ENCODE assay signal across 11 mouse cellular contexts in genomic region chr15:79792455-79792854, GRCm38 (mm10). TPM values are rescaled to one million over a fixed set of nuclear protein-coding genes. Genes with fewer than 3 reads are reported as not detected.
DNase-seq lines count a peak whose midpoint lies in the region; TF ChIP-seq lines count a peak whose summit lies in the region.
"Had no signal": no experiment of that assay in that cellular context is flagged by ENCODE, and none has a peak within 500 bp of the region (broad histone marks: within the 10 kb centered on the region; RNA-seq: fewer than 3 reads in every experiment).

No protein-coding gene starts in this region.

- no peak for TF ChIP-seq CTCF in left cerebral cortex, adult 2 months (IDR thresholded peaks at IDR 0.05)

- no peak overlapping the region for H3K4me3 ChIP-seq in left cerebral cortex, adult 2 months
- H3K4me3 ChIP-seq: embryonic facial prominence, embryonic 12.5 days had no signal

- peak overlapping the region; percentile 59 for H3K27ac ChIP-seq in left cerebral cortex, adult 2 months
- H3K27ac ChIP-seq: embryonic facial prominence, embryonic 12.5 days had no signal

- intact Hi-C loops in left cerebral cortex, adult 2 months (cut with DNase I), result no loop called here

- DNase-seq in left cerebral cortex, adult 2 months (ENCODE audit: extremely low spot score in 1 of 2, low spot score in 2 of 2), result no peak
- no peak for DNase-seq in left cerebral cortex, adult 8-10 months (ENCODE audit: low spot score in 2 of 2)
- peak; percentile 68 for DNase-seq in WW6 (ENCODE audit: low read depth, low spot score)
- peak; percentile 77 for DNase-seq in cerebellum, adult 9-11 months
- peak; percentile 44 for DNase-seq in mesoderm, embryonic 11.5 days (ENCODE audit: low read depth, low spot score)
- no peak for DNase-seq in layer of hippocampus, postnatal 25 days (ENCODE audit: extremely low spot score in 1 of 2, low spot score in 1 of 2)
- DNase-seq in frontal cortex, adult 2 months (ENCODE audit: extremely low spot score in 1 of 2, low spot score in 1 of 2), result no peak
- DNase-seq in layer of hippocampus, postnatal 36 days, result no peak

RNA-seq across cellular contexts. Expression of gene Nptxr, which starts 12.1 kb away (rescaled TPM):
- 100 to 1,000 TPM; 800 to 813 TPM for total RNA-seq in left cerebral cortex, adult 2 months (2021)
- 100 to 1,000 TPM; 506 to 553 (median 527) TPM for total RNA-seq in left cerebral cortex, adult 8-10 months (2022)
- 100 to 1,000 TPM; 773 to 802 TPM for total RNA-seq in layer of hippocampus, postnatal 25 days (2021)
- polyA plus RNA-seq in frontal cortex, adult 2 months (2012; rRNA removed), result 293 and 296 TPM in 2 replicates
- 100 to 1,000 TPM; 729 to 800 TPM for total RNA-seq in layer of hippocampus, postnatal 36 days (2021)

RNA-seq across cellular contexts. Expression of gene Dnal4, which starts 14.8 kb away (rescaled TPM):
- 10 to 100 TPM; 53.2 to 54.1 TPM for total RNA-seq in left cerebral cortex, adult 2 months (2021)
- total RNA-seq in left cerebral cortex, adult 8-10 months (2022), result 10 to 100 TPM; 49.3 to 56.8 (median 52.9) TPM
- 10 to 100 TPM; 53.0 to 59.4 TPM for total RNA-seq in layer of hippocampus, postnatal 25 days (2021)
- 84.6 and 85.4 TPM in 2 replicates for polyA plus RNA-seq in frontal cortex, adult 2 months (2012; rRNA removed)
- total RNA-seq in layer of hippocampus, postnatal 36 days (2021), result 10 to 100 TPM; 52.4 to 53.3 TPM

RNA-seq across cellular contexts. Expression of gene Npcd, which starts 41.6 kb away (rescaled TPM):
- total RNA-seq in left cerebral cortex, adult 2 months (2021), result 10 to 100 TPM in 1 of 2 experiments, 1 to 10 TPM in 1; 9.7 to 19.7 TPM
- 10 to 100 TPM; 14.8 to 25.9 (median 19.3) TPM for total RNA-seq in left cerebral cortex, adult 8-10 months (2022)
- total RNA-seq in layer of hippocampus, postnatal 25 days (2021), result 10 to 100 TPM; 16.8 to 30.2 TPM
- 2.9 and 4.8 TPM in 2 replicates for polyA plus RNA-seq in frontal cortex, adult 2 months (2012; rRNA removed)
- total RNA-seq in layer of hippocampus, postnatal 36 days (2021), result 10 to 100 TPM in 1 of 2 experiments, 1 to 10 TPM in 1; 5.8 to 10.8 TPM
- polyA plus RNA-seq: heart, embryonic 14.5 days; lung, postnatal 0 days had no signal

RNA-seq across cellular contexts. Expression of gene Cbx6, which starts 42.0 kb away (rescaled TPM):
- 100 to 1,000 TPM; 370 to 387 TPM for total RNA-seq in left cerebral cortex, adult 2 months (2021)
- total RNA-seq in left cerebral cortex, adult 8-10 months (2022), result 100 to 1,000 TPM; 293 to 319 (median 310) TPM
- total RNA-seq in layer of hippocampus, postnatal 25 days (2021), result 100 to 1,000 TPM; 397 to 421 TPM
- polyA plus RNA-seq in frontal cortex, adult 2 months (2012; rRNA removed), result 257 and 263 TPM in 2 replicates
- 100 to 1,000 TPM; 335 to 366 TPM for total RNA-seq in layer of hippocampus, postnatal 36 days (2021)

RNA-seq across cellular contexts. Expression of gene Sun2, which starts 50.1 kb away (rescaled TPM):
- 10 to 100 TPM; 43.9 to 46.5 TPM for total RNA-seq in left cerebral cortex, adult 2 months (2021)
- 10 to 100 TPM; 50.4 to 71.2 (median 63.2) TPM for total RNA-seq in left cerebral cortex, adult 8-10 months (2022)
- total RNA-seq in layer of hippocampus, postnatal 25 days (2021), result 10 to 100 TPM; 23.5 to 23.7 TPM
- polyA plus RNA-seq in frontal cortex, adult 2 months (2012; rRNA removed), result 28.1 and 30.4 TPM in 2 replicates
- 10 to 100 TPM; 25.3 to 31.9 TPM for total RNA-seq in layer of hippocampus, postnatal 36 days (2021)

Comparison
In these comparisons a context has a peak if more than half of its experiments do, and no peak if none do; other contexts are left out.
1. DNase-seq: peak in WW6 (single experiment), cerebellum, adult 9-11 months (single experiment) and mesoderm, embryonic 11.5 days (single experiment); none in left cerebral cortex, adult 2 months (0 of 2), left cerebral cortex, adult 8-10 months (0 of 2), layer of hippocampus, postnatal 25 days (0 of 2), frontal cortex, adult 2 months (0 of 2) and layer of hippocampus, postnatal 36 days (0 of 2).